Mouse (Mus musculus): ENCODE data around the gene Gtdc1.
"Not testable (repeated sequence)": the region's sequence is repeated elsewhere in the genome, so short reads cannot be mapped to it uniquely, and the experiment has no call there.

Gene Gtdc1

DNA sequence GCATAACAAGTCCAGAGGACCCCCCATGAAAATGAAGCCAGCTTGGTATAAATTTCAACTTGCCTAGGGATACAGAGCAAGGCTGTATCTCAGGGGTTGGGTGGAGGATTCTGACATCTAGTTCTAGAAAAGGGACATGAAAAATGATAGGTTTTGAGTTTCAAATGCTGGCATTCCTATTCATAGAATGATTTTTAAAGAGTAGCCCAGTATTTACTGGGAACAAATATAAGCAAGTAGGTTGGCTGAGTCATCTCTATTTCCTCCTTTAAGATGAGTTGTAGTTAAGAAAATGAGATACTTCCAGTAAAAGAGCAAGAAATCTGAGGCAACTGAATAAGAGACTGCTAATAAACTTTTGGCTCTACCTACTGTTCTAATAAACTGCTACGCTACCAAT lies 190.8 kb downstream of the Gtdc1 start:
- no peak for DNase-seq

DNA sequence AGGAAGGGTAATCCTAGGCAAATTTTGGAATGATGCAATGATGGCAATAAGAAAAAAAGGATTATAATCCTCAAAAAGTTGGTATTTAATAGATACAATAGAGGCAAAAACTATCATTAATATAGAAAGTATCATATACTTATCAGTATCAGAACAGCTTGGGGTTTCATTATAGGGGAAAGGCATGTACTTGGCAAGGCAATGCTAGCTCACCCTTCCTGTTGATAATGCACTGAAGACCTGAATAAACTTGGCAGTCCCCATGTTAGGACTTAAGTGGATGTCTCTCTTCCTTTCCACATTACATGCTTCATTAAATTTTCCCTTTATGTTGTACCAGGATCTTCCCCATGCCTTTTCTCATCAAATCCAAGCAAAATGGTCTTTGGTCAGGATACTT lies 206.0 kb downstream of the Gtdc1 start:
- DNase-seq, result no peak

DNA sequence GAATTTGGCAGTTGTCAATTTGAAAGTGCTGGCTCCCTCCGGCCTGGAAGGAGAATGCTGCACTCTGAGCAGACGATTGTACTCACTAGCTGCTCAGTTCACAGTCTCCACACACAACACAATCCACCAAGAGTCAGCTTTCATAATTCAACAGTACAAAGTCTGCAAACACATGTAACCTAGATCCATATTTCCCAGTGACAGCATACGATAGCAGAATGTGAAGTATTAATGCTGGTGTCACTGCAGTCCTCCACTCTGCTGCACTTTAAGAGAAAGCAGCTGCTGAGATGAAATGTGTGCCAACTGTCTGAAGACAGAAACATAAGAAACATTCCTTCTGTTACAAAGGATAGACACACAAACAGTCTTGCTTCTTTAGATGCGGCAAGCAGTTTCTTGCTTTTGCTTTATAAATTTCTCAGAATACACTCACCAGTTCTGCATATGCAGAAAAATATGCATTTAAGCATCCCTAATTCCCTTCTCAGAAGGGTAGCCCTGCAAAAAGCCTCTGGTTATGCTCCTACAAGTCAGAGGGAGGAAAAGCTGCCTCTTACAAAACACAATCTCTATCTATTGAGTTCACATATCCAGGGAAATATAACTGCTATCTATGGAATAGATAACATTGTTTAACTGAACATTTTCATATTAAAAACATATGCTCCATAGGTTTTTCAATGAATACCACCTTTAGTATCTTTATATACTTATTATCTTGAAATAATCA lies 221.4 kb downstream of the Gtdc1 start:
- peak; percentile 5 to 20 for DNase-seq

DNA sequence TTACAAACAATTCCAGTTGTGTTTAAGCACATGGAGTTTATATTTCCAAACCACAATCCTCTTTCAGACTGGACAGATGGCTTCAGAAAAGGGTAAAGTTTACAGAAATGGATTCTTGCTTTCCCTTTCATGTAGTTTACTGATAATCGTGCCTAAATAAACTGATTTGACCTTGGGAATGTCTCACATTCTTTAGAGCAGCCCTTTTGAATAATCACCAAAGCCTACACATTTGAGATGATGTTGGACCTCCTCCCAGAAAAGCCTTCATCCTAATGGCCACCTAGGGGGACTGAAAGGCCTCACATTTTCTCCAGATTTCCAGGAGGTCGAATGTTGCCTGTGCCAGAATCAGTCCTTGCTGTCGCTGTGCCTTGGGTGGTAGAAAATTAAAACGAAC lies 227.2 kb downstream of the Gtdc1 start:
- DNase-seq, result no peak

DNA sequence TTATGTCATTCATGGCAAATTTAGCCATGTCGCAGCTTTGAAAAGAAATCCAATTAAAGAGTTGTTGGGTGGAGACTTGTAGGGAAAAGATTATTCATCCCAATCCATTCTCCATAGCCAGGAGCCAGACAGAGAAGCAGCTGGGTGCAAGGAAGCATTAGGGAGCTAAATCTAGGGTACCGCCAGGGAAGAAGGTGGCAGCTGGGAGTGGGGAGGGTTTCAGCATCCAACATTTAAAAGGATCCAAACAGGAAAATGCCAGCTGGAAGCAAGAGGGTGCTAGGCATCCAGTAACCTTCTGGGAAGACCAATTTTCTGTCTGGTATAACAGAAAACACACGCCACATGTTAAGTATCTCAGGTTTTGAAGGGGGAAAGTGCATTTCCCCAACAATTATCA lies 231.0 kb downstream of the Gtdc1 start:
- no peak for DNase-seq

DNA sequence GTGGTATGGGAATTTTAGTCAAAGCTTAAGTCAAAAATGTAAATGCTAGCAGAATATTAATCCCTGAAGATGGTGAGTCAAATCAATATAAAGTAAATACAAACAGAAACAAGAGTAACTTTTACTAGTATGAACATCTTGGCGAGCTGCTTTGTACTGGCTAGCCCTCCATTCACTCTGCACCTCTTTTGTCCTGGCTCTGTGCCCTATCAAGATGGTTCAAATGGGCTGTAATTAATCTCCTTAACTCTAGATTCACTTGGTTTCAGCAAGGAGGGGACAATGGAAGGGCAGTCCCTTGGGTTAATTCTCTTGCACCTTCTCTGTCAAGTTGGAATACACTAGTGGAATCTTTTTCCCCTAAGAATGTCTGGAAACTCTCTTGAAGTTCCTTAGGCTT lies 233.6 kb downstream of the Gtdc1 start:
- DNase-seq, result no peak

DNA sequence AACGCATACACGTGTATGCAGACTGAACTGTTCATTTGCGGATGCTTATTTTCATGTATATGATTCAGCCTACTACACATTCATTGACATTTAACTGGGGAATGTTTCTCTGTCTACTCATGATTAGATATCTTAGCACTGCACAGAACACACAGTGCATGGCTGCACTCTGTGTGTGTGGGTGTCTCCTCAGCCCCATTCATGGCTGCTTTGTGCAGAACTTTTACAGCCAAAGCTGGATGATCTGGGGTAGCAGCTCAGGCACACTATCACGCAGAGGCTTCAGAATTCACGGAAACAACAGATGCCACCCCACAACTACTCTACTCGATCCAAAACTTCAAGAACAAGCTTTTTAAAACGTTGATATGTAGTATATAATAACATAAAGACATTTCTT lies 263.4 kb downstream of the Gtdc1 start:
- no peak for DNase-seq

DNA sequence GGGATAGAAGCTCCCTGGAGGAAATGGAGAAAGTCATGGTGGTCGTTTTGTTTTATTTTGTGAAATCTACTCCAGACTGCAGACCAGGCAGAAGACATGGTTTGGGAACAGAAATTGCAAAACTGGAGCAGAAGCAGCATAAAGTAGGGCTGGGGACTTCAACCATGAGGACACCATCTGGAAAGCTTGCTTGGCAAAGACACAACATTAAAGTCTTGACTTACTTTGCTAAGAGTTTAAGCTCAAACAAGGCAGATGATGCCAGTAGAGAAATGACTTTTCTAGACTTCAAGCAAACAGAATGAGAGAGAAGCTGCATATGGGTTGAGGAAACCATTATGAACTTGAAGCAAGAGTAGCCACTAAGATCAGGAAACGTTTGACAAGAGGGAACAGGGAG lies 267.6 kb downstream of the Gtdc1 start:
- DNase-seq, result no peak

DNA sequence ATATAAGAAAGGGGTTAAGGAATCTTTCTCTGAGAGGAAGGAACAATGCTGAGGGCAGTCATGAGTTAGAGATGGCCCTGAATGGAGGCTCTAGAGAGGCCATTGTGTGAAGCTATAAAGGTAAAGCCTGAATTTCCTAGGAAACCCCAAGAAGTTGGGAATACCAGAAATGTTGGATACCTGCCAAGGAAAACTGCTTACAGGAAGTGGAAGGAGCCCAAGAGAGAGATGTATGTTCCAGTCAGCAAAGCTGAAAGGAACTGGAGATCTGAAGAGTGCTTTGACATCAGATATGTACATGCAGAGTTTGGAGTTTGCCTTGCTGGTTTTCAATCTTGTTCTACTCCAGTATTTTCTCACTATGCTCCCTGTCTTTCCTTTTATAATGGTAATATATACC lies 268.4 kb downstream of the Gtdc1 start:
- no peak for DNase-seq

DNA sequence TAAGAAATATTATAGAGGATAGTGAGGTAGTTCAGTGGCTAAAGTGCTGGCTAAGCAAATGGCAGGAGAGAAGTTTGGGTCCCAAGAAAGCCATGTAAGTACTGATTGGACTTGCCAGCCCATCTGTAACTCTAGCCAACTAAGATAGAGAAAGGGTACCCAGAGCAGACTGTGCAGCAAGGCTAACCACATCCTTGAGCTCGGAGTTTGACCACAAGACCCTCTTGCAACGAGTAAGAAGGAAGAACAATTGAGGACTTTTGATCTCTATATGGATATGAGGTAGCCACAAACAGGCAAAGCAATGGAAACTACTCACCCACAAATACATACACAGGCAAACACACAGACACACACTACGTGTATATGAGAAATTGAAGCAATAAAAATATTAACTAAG lies 278.9 kb downstream of the Gtdc1 start:
- no peak for DNase-seq

DNA sequence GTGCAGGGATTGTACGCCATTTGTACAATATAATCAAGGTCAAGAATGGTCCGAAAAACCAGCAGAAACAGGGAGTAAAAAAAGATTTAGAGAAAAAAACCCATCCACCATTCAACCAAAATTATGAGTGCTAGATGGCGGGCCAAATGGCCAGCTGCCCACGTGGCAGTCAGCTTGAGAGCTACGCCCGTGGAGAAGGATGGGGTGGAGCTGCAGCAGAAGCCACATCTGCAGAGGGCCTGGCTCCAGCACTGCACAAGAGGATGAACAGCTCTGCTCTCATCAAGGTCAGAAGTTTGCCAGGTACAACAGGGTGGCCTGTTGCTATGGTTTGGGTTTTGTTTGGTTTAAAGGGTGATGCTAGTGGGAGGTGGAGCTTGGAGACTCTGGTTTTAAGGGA lies 281.1 kb downstream of the Gtdc1 start:
- no peak for DNase-seq

DNA sequence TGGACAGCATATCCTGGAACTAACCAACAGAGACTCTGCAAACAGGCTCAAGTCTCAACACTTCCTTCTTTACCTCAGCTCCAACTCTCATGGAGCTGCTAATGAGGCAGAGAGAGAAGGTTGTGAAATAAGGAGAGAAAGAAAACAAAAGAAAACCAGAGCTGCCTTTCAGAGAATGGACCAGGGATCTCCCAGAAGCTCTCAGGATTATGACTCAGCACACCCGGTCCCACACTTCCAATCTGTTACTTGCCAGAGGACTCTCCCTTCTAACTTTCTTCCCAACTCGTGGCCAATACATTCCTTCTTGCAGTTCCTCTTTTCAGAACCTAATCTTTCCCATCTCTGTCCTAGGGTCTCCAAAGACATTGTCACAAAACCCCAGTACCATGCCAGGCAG lies 288.1 kb downstream of the Gtdc1 start:
- DNase-seq, result no peak

DNA sequence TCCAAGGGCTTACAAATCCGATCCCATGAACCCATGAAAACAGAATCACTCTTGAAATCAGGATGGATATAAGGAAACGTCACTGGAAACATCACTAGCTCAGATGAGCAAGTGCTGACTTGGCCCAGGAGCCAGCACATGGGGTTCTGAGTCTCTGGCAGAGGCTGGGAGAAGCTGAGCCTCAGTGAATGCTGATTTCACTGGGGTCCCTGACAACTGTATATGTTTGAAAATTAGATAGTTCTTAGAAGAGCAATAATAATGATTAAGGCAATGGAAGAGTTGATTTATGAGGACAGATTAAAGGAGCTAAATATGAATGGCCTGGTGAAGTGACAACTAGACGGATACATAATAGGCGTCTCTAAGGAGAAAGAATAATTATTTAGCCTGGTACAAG lies 289.3 kb downstream of the Gtdc1 start:
- DNase-seq, result no peak

DNA sequence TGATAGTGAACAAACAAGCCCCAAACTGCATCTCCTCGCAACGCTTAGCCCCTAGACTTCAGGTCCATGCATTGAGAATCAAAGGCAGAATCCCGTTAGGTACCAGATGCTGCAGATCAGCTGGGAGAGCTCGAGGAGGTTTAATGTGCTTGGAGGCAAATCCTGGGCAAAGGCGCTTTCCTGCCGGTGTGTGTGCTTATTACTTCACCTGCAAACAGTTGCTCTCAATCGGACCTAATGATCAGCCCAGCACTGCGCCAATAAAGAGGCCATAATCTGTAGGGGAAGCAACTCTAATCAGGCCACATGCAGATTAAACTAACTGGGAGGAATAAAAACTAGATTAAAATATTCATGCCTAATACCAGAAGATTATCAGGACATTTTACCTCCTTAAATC lies 293.5 kb downstream of the Gtdc1 start:
- DNase-seq, result no peak

DNA sequence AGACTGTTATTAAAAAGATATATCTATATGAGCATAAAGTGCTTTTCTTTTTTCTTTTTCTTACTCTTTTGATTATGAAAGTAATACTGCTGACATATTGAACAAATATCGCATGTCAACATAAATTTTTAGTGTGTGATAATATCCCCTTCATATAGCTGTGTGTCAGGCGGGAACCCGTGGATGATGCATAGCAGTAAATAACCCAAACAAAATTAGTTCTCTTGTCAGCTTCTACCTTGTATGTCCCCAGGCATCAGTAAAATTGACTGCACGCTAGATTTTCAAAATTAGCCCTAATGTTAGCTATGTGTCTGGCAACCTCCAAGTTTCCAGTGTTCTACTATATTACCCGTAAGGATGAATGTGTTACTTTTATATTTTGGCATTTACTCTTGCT lies 294.4 kb downstream of the Gtdc1 start:
- DNase-seq, result no peak

DNA sequence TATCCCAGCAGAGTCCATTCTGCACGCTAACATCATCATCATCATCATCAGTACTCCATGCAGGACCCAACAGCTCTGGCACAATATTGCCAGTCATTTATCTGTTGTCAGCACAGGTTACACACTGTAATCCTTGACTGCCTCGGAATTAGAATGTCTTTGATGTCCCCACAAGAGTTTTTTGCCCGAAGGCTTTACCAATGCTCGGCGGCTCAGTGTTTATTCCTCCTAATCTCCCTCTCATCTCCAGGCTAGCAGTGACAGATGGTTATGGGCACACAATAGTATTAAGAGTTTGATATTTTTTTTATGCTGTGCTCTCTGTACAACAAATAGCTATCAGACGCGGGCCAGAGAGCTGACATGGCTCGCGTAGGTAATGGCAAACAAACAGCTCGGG lies 294.9 kb downstream of the Gtdc1 start:
- DNase-seq, result no peak

DNA sequence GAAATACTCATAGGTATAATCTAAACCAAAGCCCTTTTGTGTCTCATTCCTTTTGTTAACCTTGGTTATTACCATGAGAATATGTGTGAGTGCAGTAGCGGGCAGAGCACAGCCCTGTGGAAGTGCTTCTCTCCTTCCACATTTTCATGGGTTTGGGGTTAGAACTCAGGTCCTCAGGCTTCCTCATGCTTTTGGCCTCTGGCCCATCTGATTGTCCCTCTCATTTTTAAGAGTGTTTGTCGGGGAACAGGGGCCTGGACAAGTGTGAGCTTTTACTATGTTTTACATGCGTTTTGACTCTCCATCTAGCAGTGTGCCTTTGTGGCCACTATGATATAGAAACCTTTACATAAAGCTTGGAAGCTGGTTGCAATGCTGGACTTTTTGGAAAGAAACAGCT lies 296.4 kb downstream of the Gtdc1 start:
- DNase-seq, result no peak

DNA sequence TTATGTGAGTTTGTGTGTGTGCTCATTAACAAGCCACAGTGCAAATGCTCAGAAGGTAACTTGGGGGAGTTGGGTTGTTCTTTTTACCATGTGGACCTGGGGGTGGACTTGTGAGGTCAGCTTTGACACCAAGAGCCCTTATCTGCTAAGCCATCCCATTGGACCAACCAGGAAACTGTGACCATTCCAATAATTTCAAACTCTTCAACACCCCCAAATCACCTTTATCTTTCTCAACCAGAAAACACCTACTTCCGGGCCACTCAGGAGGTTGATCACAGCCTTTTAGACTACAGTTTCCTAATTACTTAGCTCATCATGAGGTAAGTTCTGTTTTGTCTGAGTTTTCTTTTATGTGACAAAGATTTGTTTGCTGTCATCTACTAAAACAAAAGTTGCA lies 298.7 kb downstream of the Gtdc1 start:
- no peak for DNase-seq

DNA sequence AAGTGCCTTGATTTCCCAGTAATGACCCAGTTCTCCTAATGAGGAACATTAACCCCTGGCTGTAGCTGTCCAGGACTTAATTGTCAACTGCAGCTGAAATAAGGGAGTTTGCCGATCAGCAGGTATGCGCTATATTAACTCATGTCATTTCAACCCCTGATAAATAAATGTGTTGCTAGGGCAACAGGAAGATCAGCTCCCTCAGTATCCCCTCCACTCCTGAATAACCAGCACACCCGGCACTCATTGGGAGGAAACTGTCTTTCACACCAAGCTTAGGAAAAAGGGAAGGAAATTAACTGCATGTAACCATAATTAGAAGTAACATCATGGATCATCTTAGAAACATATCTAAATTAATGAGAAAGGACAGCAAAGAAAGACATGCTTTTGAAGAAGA lies 302.3 kb downstream of the Gtdc1 start:
- no peak for DNase-seq

DNA sequence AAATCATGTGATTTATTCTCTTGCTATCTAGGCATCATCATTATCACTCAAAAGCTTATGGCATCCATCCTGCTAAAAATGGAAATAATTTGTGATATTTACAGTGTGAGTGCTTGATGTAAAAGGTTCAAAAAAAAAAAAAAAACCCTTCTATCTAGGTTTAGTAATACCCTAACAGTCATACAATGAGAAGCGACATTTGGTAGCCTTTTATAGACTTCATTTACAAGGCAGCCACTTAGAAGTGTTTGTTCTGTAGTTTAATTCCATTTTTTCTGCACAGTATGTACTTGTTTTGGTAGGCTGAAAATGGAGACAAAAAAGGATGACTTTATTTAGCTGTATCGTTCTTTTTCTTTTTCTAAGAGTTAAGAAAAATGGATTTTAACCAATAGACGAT lies 305.0 kb downstream of the Gtdc1 start:
- DNase-seq, result no peak

DNA sequence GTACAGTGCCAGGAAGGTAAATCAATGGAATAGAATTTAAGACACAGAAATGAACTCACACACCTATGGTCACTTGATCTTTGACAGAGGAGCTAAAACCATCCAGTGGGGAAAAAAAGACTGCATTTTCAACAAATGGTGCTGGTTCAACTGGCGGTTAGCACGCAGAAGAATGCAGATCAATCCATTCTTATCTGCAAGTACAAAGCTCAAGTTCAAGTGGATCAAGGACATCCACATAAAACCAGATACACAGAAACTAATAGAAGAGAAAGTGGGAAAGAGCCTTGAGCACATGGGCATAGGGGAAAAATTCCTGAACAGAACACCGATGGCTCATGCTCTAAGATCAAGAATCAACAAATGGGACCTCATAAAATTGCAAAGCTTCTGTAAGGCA lies 327.8 kb downstream of the Gtdc1 start:
- not testable (repeated sequence) for DNase-seq

DNA sequence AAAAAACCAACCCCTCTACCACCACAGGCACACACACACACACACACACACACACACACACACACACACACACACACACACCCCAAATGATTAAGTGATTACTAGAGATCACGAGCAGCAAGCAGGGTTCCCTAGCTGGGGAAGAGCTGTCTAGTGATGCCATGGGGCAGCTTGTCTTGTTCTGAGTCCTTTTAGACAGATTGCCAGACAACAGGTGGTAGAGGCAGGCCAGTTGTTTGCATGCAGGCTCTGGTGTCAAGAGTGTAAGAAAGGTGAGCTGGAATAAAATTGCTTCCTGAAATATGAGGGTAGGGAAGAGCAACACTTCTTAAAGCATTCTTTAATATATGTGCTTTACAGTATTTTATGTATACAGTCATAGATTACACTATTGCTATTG lies 333.2 kb downstream of the Gtdc1 start:
- no peak for DNase-seq

DNA sequence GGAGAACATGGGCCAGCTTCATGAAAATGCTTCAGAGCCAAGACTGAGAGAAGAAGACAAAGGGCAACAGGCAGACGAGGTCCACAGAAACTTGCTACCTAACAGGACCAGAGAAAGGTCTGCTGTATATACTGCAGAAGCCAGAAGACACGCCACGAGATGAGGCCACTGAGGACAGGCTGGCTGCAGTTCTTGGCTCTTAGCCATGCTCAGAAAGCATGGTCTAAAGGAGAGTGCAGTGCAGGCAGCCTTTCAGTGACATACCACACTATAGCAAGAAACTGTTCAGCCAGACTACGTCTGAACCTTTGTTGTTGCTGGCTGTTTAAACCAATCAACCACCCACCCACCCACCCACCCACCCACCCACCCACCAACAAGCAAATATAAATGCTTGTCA lies 336.6 kb downstream of the Gtdc1 start:
- peak; percentile 31 to 46 for DNase-seq

DNA sequence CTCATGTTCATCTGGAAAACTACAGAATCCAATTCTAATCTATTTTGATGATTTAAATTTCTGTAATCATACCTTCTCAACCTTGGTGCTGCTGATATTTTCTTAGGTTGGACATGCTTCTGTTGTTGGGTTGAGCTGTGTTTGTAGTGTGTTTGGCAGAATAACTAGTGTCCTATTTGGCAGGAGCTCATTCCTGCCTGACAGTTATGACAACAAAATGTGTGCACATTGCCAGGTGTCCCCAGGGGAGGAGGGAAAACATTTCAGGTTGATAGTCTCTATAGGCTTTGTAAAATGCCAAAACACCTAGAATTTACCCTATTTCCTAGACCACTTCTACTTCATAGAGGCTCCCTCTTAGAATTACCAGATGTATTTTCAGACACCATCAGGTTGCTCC lies 343.4 kb downstream of the Gtdc1 start:
- no peak for DNase-seq

DNA sequence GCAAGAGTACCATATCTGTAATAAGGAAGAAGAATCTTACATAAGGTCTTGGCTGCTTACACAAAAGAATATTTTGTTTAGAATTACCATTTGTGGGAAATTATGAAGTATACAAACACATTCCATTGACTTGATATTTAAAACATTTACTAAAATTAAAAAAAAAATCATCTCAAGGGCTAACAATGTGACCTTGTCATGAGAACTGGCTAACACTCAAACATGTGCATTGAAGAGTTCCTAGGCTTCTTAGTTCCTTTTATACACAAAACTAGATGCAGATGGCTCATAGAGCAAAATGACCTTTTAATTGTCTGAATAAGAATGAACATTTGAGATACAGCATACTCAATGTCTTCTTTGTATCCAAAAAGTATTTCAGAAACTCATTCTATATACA lies 344.0 kb downstream of the Gtdc1 start:
- DNase-seq, result no peak

DNA sequence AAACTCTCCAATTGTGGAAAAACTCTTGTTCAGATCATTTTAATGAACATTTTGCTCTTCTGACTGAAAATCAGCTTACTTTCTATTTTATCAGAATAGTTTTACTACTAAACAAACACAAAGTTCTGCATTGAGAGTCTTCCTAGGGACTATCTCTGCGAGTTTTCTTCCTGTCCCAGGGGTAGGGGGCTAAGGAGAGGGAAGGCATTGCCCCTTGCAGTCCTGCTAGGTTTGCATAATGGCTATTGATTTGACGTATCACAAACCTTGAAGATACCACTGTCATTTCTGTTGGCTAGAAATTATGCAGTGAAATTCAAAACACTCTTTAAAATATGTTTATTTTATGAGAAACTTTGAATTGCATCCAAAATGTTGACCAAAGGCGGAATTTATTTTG lies 355.6 kb downstream of the Gtdc1 start:
- DNase-seq, result no peak
